Mouse (Mus musculus): Measurements from ENCODE around the gene Smyd3. TPM values are rescaled to one million over a fixed set of nuclear protein-coding genes. Genes with fewer than 3 reads are reported as not detected.

The Smyd3 gene
- total and polyA plus RNA-seq, 3 experiments: 2.7 to 8.1 (median 7.6) TPM

DNA sequence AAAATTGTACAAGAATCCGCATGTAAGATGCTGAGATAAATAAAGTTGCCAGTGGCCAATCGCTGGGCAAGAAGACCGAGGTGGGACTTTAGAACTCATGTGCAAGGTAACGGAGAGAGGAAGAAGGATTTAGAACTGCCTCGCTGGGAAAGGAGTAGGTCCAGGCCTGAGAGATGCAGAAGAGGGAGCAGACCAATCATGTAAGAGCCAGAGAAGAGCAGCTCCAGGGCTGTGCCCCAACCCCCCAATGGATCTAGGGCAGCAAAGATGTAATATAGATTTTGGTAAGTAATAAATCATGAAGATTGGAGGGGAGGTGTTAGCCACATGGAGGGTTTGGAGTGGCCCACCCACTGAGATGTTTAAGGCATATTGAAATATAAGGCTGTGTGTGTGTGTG lies 180.3 kb downstream of the Smyd3 start:
- no peak overlapping the region for H3K9ac ChIP-seq (ENCODE audit: low read depth, low read length)
- no peak overlapping the region for H3K4me3 ChIP-seq
- WGBS: 91% methylated on average over 5 of the region's 5 CpGs
- no peak for DNase-seq
- no peaks in the 10 kb centered on the region for H3K36me3 ChIP-seq (ENCODE audit: control insufficient read depth, insufficient read depth, low read length)
- no peaks in the 10 kb centered on the region for H3K79me2 ChIP-seq (replicated peaks; ENCODE audit: control insufficient read depth, insufficient read depth, low read length)
- H3K4me1 ChIP-seq (ENCODE audit: control insufficient read depth, insufficient read depth, low read length): no peaks in the 10 kb centered on the region
- H3K27me3 ChIP-seq (ENCODE audit: control insufficient read depth, insufficient read depth, low read length): no peaks in the 10 kb centered on the region
- H3K27ac ChIP-seq: no peak overlapping the region
- no peak for TF ChIP-seq POLR2A (IDR thresholded peaks at IDR 0.05; ENCODE audit: insufficient read depth, low read depth, low read length)
- intact Hi-C loops (cut with DNase I): no loop called here

GRCm38 (mm10) chr1:179326965-179327308 lies 190.9 kb downstream of the Smyd3 start:
- WGBS: 97% methylated on average over 3 of the region's 3 CpGs
- Histone ChIP-seq H3K9ac (ENCODE audit: low read depth, low read length) (no peak overlapping the region), H3K27ac (no peak overlapping the region), H3K4me3 (no peak overlapping the region), H3K4me1 (ENCODE audit: control insufficient read depth, insufficient read depth, low read length) (no peaks in the 10 kb centered on the region), H3K79me2 (replicated peaks; ENCODE audit: control insufficient read depth, insufficient read depth, low read length) (no peaks in the 10 kb centered on the region), H3K36me3 (ENCODE audit: control insufficient read depth, insufficient read depth, low read length) (no peaks in the 10 kb centered on the region), H3K27me3 (ENCODE audit: control insufficient read depth, insufficient read depth, low read length) (no peaks in the 10 kb centered on the region)
- no peak for TF ChIP-seq POLR2A (IDR thresholded peaks at IDR 0.05; ENCODE audit: insufficient read depth, low read depth, low read length)
- no peak for TF ChIP-seq CTCF (IDR thresholded peaks at IDR 0.05)
- no peak for TF ChIP-seq EP300 (IDR thresholded peaks at IDR 0.05; ENCODE audit: insufficient read depth, low read depth, low read length)
- DNase-seq: no peak
- intact Hi-C loops (cut with DNase I): no loop called here

DNA sequence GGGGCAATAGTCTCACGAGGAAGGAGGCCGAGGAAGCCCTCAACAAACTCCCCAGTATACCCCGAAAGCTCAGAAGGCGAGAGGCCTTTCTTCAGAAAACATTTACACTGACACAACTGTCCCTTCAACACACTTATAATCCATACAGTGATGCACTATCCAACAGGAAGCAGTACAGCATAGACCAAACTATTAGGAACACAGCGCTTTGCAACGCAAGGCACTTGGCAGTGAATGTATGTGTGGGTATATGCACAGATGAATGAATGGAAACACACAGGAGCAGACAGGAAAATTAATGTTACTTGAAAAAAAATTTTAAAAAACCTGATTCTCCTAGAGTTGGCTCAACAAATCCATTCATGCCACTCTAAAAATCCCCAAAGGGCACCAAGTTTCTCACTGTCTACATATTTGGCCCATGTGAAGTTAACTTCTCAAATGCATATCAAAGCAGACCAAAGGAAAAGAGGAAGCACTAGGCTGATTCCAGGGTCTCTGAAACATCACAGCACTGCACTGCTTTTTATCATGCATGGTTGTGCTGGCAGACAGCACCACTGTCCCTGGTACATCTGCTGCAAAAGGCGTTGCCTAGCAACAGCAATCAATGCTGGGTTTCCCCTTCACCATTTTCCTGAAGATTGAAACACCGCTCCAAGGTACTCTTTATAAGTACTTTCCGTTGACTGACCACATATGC lies 191.4 kb downstream of the Smyd3 start:
- Histone ChIP-seq H3K4me3 (no peak overlapping the region), H3K27ac (no peak overlapping the region), H3K4me1 (ENCODE audit: control insufficient read depth, insufficient read depth, low read length) (no peaks in the 10 kb centered on the region), H3K9ac (ENCODE audit: low read depth, low read length) (no peak overlapping the region), H3K27me3 (ENCODE audit: control insufficient read depth, insufficient read depth, low read length) (no peaks in the 10 kb centered on the region), H3K36me3 (ENCODE audit: control insufficient read depth, insufficient read depth, low read length) (no peaks in the 10 kb centered on the region), H3K79me2 (replicated peaks; ENCODE audit: control insufficient read depth, insufficient read depth, low read length) (no peaks in the 10 kb centered on the region)
- intact Hi-C loops (cut with DNase I): no loop called here
- no peak for TF ChIP-seq POLR2A (IDR thresholded peaks at IDR 0.05; ENCODE audit: insufficient read depth, low read depth, low read length)
- no peak for TF ChIP-seq EP300 (IDR thresholded peaks at IDR 0.05; ENCODE audit: insufficient read depth, low read depth, low read length)
- no peak for TF ChIP-seq CTCF (IDR thresholded peaks at IDR 0.05)
- no peak for DNase-seq
- WGBS: 86% methylated on average over 9 of the region's 9 CpGs

GRCm38 (mm10) chr1:179324271-179324670 lies 193.6 kb downstream of the Smyd3 start:
- Histone ChIP-seq H3K4me1 (ENCODE audit: control insufficient read depth, insufficient read depth, low read length) (no peaks in the 10 kb centered on the region), H3K79me2 (replicated peaks; ENCODE audit: control insufficient read depth, insufficient read depth, low read length) (no peaks in the 10 kb centered on the region), H3K4me3 (no peak overlapping the region), H3K27ac (no peak overlapping the region), H3K36me3 (ENCODE audit: control insufficient read depth, insufficient read depth, low read length) (no peaks in the 10 kb centered on the region), H3K27me3 (ENCODE audit: control insufficient read depth, insufficient read depth, low read length) (no peaks in the 10 kb centered on the region), H3K9ac (ENCODE audit: low read depth, low read length) (no peak overlapping the region)
- DNase-seq: no peak
- intact Hi-C loops (cut with DNase I): no loop called here
- whole genome bisulfite sequencing: 88% methylated on average over 6 of the region's 6 CpGs
- TF ChIP-seq CTCF (IDR thresholded peaks at IDR 0.05): no peak
- no peak for TF ChIP-seq EP300 (IDR thresholded peaks at IDR 0.05; ENCODE audit: insufficient read depth, low read depth, low read length)
- TF ChIP-seq POLR2A (IDR thresholded peaks at IDR 0.05; ENCODE audit: insufficient read depth, low read depth, low read length): no peak

DNA sequence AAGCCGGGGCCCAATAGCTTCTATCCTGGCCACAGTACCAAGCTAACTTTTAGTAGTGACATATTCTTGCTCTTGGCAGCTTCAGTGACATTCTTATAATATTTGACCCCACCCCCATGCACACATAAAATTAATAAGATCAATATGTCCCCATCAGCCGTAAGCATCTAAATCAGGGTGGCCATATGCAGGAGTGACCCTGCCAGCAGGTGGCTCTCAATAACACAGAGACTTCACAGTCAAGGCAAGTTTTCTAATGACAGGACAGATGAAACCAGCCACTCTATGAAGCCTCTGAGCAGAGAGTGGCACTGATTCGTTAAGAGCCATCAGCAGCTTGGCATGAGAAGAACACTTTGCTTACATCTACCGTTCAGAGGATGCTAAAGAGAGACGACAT lies 204.2 kb downstream of the Smyd3 start:
- Histone ChIP-seq H3K4me1 (ENCODE audit: control insufficient read depth, insufficient read depth, low read length) (no peaks in the 10 kb centered on the region), H3K36me3 (ENCODE audit: control insufficient read depth, insufficient read depth, low read length) (no peaks in the 10 kb centered on the region), H3K27ac (no peak overlapping the region), H3K27me3 (ENCODE audit: control insufficient read depth, insufficient read depth, low read length) (no peaks in the 10 kb centered on the region), H3K4me3 (no peak overlapping the region), H3K79me2 (replicated peaks; ENCODE audit: control insufficient read depth, insufficient read depth, low read length) (no peaks in the 10 kb centered on the region), H3K9ac (ENCODE audit: low read depth, low read length) (no peak overlapping the region)
- intact Hi-C loops (cut with DNase I): loop anchor here (5.0 kb wide), 1 partner anchor 164 kb away; no protein-coding TSS in a partner anchor
- WGBS: 75% methylated on average over 5 of the region's 5 CpGs
- TF ChIP-seq CTCF (IDR thresholded peaks at IDR 0.05): peak; percentile 31
- TF ChIP-seq POLR2A (IDR thresholded peaks at IDR 0.05; ENCODE audit: insufficient read depth, low read depth, low read length): no peak
- no peak for DNase-seq

DNA sequence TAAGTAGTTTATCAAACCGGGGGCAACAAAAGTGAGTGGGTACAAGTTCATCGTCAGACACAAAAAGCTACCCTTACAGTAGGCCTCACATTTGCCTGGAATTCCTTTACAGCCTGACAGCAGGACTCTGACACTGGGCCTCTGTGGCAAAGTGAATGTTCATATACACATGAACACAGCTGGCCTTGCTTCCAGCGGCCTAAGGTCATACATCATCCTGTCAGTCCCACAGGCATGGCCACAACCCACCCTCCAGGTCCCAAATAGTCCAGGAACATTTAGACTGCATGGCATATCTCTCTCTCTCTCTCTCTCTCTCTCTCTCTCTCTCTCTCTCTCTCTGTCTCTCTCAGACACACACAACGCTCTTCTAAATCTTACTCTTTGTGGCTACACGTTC lies 208.4 kb downstream of the Smyd3 start:
- Histone ChIP-seq H3K79me2 (replicated peaks; ENCODE audit: control insufficient read depth, insufficient read depth, low read length) (no peaks in the 10 kb centered on the region), H3K36me3 (ENCODE audit: control insufficient read depth, insufficient read depth, low read length) (no peaks in the 10 kb centered on the region), H3K27me3 (ENCODE audit: control insufficient read depth, insufficient read depth, low read length) (no peaks in the 10 kb centered on the region), H3K4me1 (ENCODE audit: control insufficient read depth, insufficient read depth, low read length) (no peaks in the 10 kb centered on the region), H3K27ac (no peak overlapping the region), H3K4me3 (no peak overlapping the region), H3K9ac (ENCODE audit: low read depth, low read length) (no peak overlapping the region)
- TF ChIP-seq CTCF (IDR thresholded peaks at IDR 0.05): no peak
- no peak for TF ChIP-seq EP300 (IDR thresholded peaks at IDR 0.05; ENCODE audit: insufficient read depth, low read depth, low read length)
- TF ChIP-seq POLR2A (IDR thresholded peaks at IDR 0.05; ENCODE audit: insufficient read depth, low read depth, low read length): no peak
- intact Hi-C loops (cut with DNase I): no loop called here
- WGBS: 63% methylated on average over 5 of the region's 5 CpGs
- DNase-seq: no peak
